In the genomic region with DNA sequence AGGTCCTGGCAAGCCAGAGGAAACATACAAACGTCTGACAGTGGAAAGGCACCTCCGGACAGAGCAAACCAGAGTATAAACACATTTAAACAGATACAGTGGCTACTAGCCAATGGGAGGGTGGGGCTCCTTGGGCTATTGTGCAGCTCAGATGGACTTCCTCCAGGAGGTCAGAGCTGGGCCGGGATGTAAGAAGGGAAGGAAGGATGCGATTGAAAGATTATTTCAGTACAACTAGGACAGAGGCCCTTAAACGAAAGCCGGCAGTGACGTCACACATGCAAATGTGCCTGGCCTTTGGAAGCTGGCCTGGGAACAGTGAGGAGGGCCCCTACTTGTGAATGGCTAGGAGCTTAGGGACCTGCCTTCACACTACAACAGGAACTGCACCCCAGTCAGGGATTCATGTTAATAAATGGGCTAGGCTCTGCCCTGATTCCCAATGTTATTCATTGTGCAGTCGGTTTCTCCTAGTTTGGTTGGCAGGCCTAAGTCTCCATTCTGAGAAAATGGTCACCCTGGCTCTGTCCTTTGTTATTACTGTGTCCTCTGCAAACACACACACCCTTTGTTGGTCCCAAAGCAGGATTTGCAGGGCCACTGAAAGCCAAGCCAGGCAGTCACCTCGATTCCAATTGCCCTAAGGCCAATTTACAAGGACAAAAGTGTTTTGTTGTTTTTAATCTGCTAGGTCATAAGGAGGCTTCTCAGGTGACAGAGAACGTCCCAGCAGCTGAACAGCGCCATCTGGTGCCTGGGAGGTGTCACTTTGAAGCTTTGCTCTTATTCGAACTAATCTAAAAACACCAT, we compare ENCODE assay signal across 8 mouse cellular contexts. TPM values are rescaled to one million over a fixed set of nuclear protein-coding genes. Genes with fewer than 3 reads are reported as not detected.
DNase-seq lines count a peak whose midpoint lies in the region; ATAC-seq lines count a peak whose summit lies in the region.

No protein-coding gene starts in this region.

- H3K9me3 ChIP-seq in intestine, embryonic 16.5 days (ENCODE audit: control insufficient read depth, low read length): no peaks in the 10 kb centered on the region
- H3K9me3 ChIP-seq in limb, embryonic 13.5 days: no peaks in the 10 kb centered on the region
- no peaks in the 10 kb centered on the region for H3K9me3 ChIP-seq in midbrain, embryonic 16.5 days (replicated peaks; ENCODE audit: control insufficient read depth, low read length, poor library complexity, severe bottlenecking)

- peak; percentile 70 for DNase-seq in 416B (ENCODE audit: low read depth)
- DNase-seq in adrenal gland, adult 2 months: peak; percentile 78
- DNase-seq in embryo, embryonic 10.5 days (ENCODE audit: low spot score): peak; percentile 87
- DNase-seq in gastrocnemius, postnatal 4 days (ENCODE audit: low spot score in 2 of 2): peak; percentile 42 to 76
- peak; percentile 47 for DNase-seq in testis, postnatal 14 days (ENCODE audit: low spot score)

- peak overlapping the region; percentile 2; the same call in 1 of the 2 replicates for H3K9ac ChIP-seq in intestine, embryonic 16.5 days (ENCODE audit: low read depth, low read length)
- H3K9ac ChIP-seq in limb, embryonic 13.5 days: no peak overlapping the region
- H3K9ac ChIP-seq in midbrain, embryonic 16.5 days (ENCODE audit: low read depth, low read length): no peak overlapping the region

- peak overlapping the region; percentile 43; the same call in 1 of the 2 replicates for H3K27ac ChIP-seq in intestine, embryonic 16.5 days (ENCODE audit: low read length)
- H3K27ac ChIP-seq in limb, embryonic 13.5 days: peak overlapping the region; percentile 15; the same call in 1 of the 2 replicates
- H3K27ac ChIP-seq in midbrain, embryonic 16.5 days (ENCODE audit: low read length): peak overlapping the region; percentile 2; the same call in 1 of the 2 replicates

- H3K27me3 ChIP-seq in intestine, embryonic 16.5 days (replicated peaks; ENCODE audit: control insufficient read depth, insufficient read depth, low read length): no peaks in the 10 kb centered on the region
- no peaks in the 10 kb centered on the region for H3K27me3 ChIP-seq in limb, embryonic 13.5 days
- no peaks in the 10 kb centered on the region for H3K27me3 ChIP-seq in midbrain, embryonic 16.5 days (ENCODE audit: control insufficient read depth, insufficient read depth, low read depth, low read length)

- H3K4me2 ChIP-seq in intestine, embryonic 16.5 days (ENCODE audit: low read depth, low read length): no peak overlapping the region
- no peak overlapping the region for H3K4me2 ChIP-seq in limb, embryonic 13.5 days (replicated peaks)
- no peak overlapping the region for H3K4me2 ChIP-seq in midbrain, embryonic 16.5 days (ENCODE audit: low read length)

- peak; percentile 77 for ATAC-seq in intestine, embryonic 16.5 days
- no peak for ATAC-seq in limb, embryonic 13.5 days (ENCODE audit: low FRiP score, low read depth)
- ATAC-seq in midbrain, embryonic 16.5 days: peak; percentile 68

- H3K36me3 ChIP-seq in intestine, embryonic 16.5 days (ENCODE audit: control insufficient read depth, insufficient read depth, low read length): no peaks in the 10 kb centered on the region
- no peaks in the 10 kb centered on the region for H3K36me3 ChIP-seq in limb, embryonic 13.5 days
- H3K36me3 ChIP-seq in midbrain, embryonic 16.5 days (ENCODE audit: control insufficient read depth, insufficient read depth, low read length): no peaks in the 10 kb centered on the region

- WGBS in intestine, embryonic 16.5 days: 29% methylated on average over 12 of the region's 12 CpGs
- WGBS in limb, embryonic 13.5 days: 37% methylated on average over 12 of the region's 12 CpGs
- WGBS in midbrain, embryonic 16.5 days: 30% methylated on average over 12 of the region's 12 CpGs

- H3K4me3 ChIP-seq in intestine, embryonic 16.5 days (ENCODE audit: low read length): no peak overlapping the region
- H3K4me3 ChIP-seq in limb, embryonic 13.5 days: no peak overlapping the region
- H3K4me3 ChIP-seq in midbrain, embryonic 16.5 days (ENCODE audit: low read depth, low read length): no peak overlapping the region

- 0 out of 2 replicates have a peak, but pooled peaks cover 3% of the 10 kb centered on the region for H3K4me1 ChIP-seq in intestine, embryonic 16.5 days (ENCODE audit: control insufficient read depth, insufficient read depth, low read length)
- H3K4me1 ChIP-seq in limb, embryonic 13.5 days: no peaks in the 10 kb centered on the region; the same call in 1 of the 2 replicates
- H3K4me1 ChIP-seq in midbrain, embryonic 16.5 days (ENCODE audit: control insufficient read depth, insufficient read depth, low read length): no peaks in the 10 kb centered on the region

RNA-seq across cellular contexts. Expression of a gene that starts 9.9 kb away (rescaled TPM):
- total RNA-seq in adrenal gland, adult 2 months (2021): 100 to 1,000 TPM in 1 of 2 experiments, 10 to 100 TPM in 1; 77.1 to 114 TPM
- 11.5 and 12.5 TPM in 2 replicates for polyA plus RNA-seq in adrenal gland, adult 2 months (2012; rRNA removed)
- 100 to 1,000 TPM; 210 to 227 TPM for total RNA-seq in gastrocnemius, postnatal 4 days (2021)
- polyA plus RNA-seq in intestine, embryonic 16.5 days (2015; fragmentation: Nextera tagmentation; extraction: Ambion mirVana): 142 and 152 TPM in 2 replicates
- 138 and 147 TPM in 2 replicates for polyA plus RNA-seq in limb, embryonic 13.5 days (2015; fragmentation: Nextera tagmentation; extraction: Ambion mirVana)
- 66.1 and 66.4 TPM in 2 replicates for polyA plus RNA-seq in midbrain, embryonic 16.5 days (2015; fragmentation: Nextera tagmentation; extraction: Ambion mirVana)
